Mouse (Mus musculus) G1E (cell line): ENCODE results near the gene Nisch.

Experiments used
- CTCF ChIP-seq: IDR thresholded peaks from 2 replicates; pipeline ENCODE4 v1.5.1; 2012; ENCODE audit warnings: low read depth, low read length, inconsistent platforms, mixed read lengths
- GATA2 ChIP-seq: IDR thresholded peaks from 2 replicates; pipeline ENCODE4 v1.6.1; 2012; ENCODE audit warnings: low read depth, low read length, inconsistent platforms, borderline replicate concordance

DNA sequence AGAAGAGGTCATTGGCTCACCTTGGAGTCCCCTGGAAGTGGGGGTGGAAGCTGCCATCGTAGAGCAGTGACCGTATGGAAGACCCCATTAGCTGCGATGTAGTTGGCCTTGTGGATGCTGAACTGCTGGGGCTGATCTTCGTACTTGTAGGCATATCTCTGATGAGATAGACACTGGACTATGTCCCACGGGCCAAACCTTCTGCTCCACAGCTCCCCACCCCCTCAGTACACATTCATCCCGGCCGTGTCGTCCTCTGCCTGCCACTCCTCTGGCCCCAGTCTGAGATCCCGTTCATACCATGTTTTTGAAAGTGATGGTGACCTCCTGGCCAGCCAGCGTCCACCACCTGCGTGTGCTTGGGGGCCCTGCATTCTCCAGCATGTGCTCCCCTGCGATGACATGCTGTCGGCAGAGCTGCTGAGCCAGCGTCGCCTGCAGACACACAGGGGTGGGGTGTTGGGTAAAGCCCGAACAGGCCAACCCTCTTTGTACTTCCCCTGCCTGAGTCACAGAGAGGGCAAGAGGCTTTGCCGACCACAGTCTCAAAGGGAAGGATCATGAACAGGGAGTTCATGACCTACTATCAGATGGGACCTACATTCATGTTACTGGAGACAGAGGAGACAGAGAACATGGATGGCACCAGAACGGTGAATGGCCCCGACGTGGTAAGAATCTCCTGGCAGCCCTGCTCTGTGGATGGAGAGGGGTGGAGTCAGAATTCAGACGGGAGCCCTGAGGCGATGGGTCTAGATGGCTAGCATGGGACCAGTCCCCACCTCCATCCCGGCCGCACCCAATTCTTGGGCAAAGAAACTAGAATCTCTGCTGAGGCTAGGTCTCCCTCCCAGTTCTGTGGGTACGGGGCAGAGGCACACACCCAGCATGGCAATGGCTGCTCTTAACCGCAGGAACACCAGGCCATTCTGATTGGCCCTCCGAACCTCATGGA lies 56.3 kb downstream of the Nisch start:
- TF ChIP-seq CTCF (no peak), GATA2 (no peak)
